Mouse (Mus musculus) spleen, adult 10 weeks (tissue): ENCODE measurements around the gene Smr2. TPM values are rescaled to one million over a fixed set of nuclear protein-coding genes. Genes with fewer than 3 reads are reported as not detected.

Experiments used
- polyA plus RNA-seq: library from polyadenylated mRNA; stranded (reverse); fragments of 350-450 nt; fragmentation: Illumina TruSeq; extraction: RNeasy Lipid Tissue Mini Kit (QIAGEN cat#74804); gene quantifications from one replicate; pipeline ENCODE4 v1.2.3, GENCODE M21; 2015; ENCODE audit warnings: low replicate concordance; ENCODE audit not compliant: insufficient read depth

Smr2 gene
- polyA plus RNA-seq = not detected

GRCm38 (mm10) chr5:88086256-88086655, at the start of gene Smr2:
Gene Smr2, plus strand, starts transcription at chr5:88086556.

GRCm38 (mm10) chr5:88111430-88111829, 25.1 kb downstream of the Smr2 start, which contains the start of gene Gm11116:
Gene Gm11116, minus strand, starts transcription at chr5:88111530.

GRCm38 (mm10) chr5:88153999-88154398, 67.6 kb downstream of the Smr2 start, which contains the start of gene Gm11115:
Gene Gm11115, minus strand, starts transcription at chr5:88154099.

Other genes with a start within 250 kb of the Smr2 start
- gene Odam, start 201.5 kb upstream of the Smr2 start, polyA plus RNA-seq = not detected
- gene Csn3, start 161.0 kb upstream of the Smr2 start, polyA plus RNA-seq = not detected
- not detected for gene 2310003L06Rik, start 117.1 kb upstream of the Smr2 start, polyA plus RNA-seq
- gene Gm28434, start 117.0 kb upstream of the Smr2 start, polyA plus RNA-seq = not detected
- not detected for gene Cabs1, start 107.1 kb upstream of the Smr2 start, polyA plus RNA-seq
- not detected for gene Smr3a, start 84.0 kb upstream of the Smr2 start, polyA plus RNA-seq
- not detected for gene Gm11116, start 25.0 kb downstream of the Smr2 start, polyA plus RNA-seq
- not detected for gene Gm11115, start 67.5 kb downstream of the Smr2 start, polyA plus RNA-seq
- not detected for gene Gm7714, start 182.4 kb downstream of the Smr2 start, polyA plus RNA-seq
- gene Prol1, start 230.8 kb downstream of the Smr2 start, polyA plus RNA-seq = not detected